Mouse (Mus musculus): Measurements from ENCODE around the gene Thrap3. TPM values are rescaled to one million over a fixed set of nuclear protein-coding genes. Genes with fewer than 3 reads are reported as not detected.

Thrap3 gene
- polyA plus RNA-seq, 1 experiment from 2014 or later, result 136 TPM

GRCm38 (mm10) chr4:126234496-126235175 lies 32.1 kb upstream of the Thrap3 start:
- no peaks in the 10 kb centered on the region for H3K27me3 ChIP-seq (ENCODE audit: insufficient read depth, low read length)
- peaks cover 79% of the 10 kb centered on the region for H3K36me3 ChIP-seq (ENCODE audit: insufficient read depth, low read length)
- no peak for TF ChIP-seq CTCF (IDR thresholded peaks at IDR 0.05; ENCODE audit: low read depth)
- H3K4me1 ChIP-seq (replicated peaks; ENCODE audit: insufficient read depth, low read length), result no peaks in the 10 kb centered on the region
- no peak overlapping the region for H3K4me2 ChIP-seq (ENCODE audit: low read length)
- ATAC-seq (replicated peaks; ENCODE audit: low FRiP score, low read depth), result no peak
- no peak overlapping the region for H3K4me3 ChIP-seq (replicated peaks; ENCODE audit: low read depth, low read length)
- no peak overlapping the region for H3K27ac ChIP-seq
- WGBS, result 78% methylated on average over 18 of the region's 18 CpGs
- H3K9me3 ChIP-seq (replicated peaks; ENCODE audit: low read length), result no peaks in the 10 kb centered on the region
- DNase-seq (ENCODE audit: low spot score), result no peak
- H3K9ac ChIP-seq (ENCODE audit: low read depth, low read length), result no peak overlapping the region

GRCm38 (mm10) chr4:126233676-126234308 lies 31.2 kb upstream of the Thrap3 start:
- H3K4me3 ChIP-seq (replicated peaks; ENCODE audit: low read depth, low read length), result no peak overlapping the region
- H3K27me3 ChIP-seq (ENCODE audit: insufficient read depth, low read length), result no peaks in the 10 kb centered on the region
- H3K9ac ChIP-seq (ENCODE audit: low read depth, low read length), result no peak overlapping the region
- WGBS, result 93% methylated on average over 29 of the region's 29 CpGs
- H3K4me2 ChIP-seq (ENCODE audit: low read length), result no peak overlapping the region
- no peak for TF ChIP-seq CTCF (IDR thresholded peaks at IDR 0.05; ENCODE audit: low read depth)
- H3K36me3 ChIP-seq (ENCODE audit: insufficient read depth, low read length), result peaks cover 73% of the 10 kb centered on the region
- H3K27ac ChIP-seq, result no peak overlapping the region
- ATAC-seq (replicated peaks; ENCODE audit: low FRiP score, low read depth), result no peak
- no peaks in the 10 kb centered on the region for H3K9me3 ChIP-seq (replicated peaks; ENCODE audit: low read length)
- DNase-seq (ENCODE audit: low spot score), result no peak
- no peaks in the 10 kb centered on the region for H3K4me1 ChIP-seq (replicated peaks; ENCODE audit: insufficient read depth, low read length)

GRCm38 (mm10) chr4:126229900-126230299 lies 27.3 kb upstream of the Thrap3 start:
- WGBS, result 60% methylated on average over 7 of the region's 7 CpGs
- Histone ChIP-seq H3K4me2 (ENCODE audit: low read length) (no peak overlapping the region), H3K4me1 (replicated peaks; ENCODE audit: insufficient read depth, low read length) (no peaks in the 10 kb centered on the region), H3K36me3 (ENCODE audit: insufficient read depth, low read length) (peaks cover 46% of the 10 kb centered on the region), H3K27ac (no peak overlapping the region), H3K27me3 (ENCODE audit: insufficient read depth, low read length) (no peaks in the 10 kb centered on the region), H3K9ac (ENCODE audit: low read depth, low read length) (no peak overlapping the region), H3K9me3 (replicated peaks; ENCODE audit: low read length) (no peaks in the 10 kb centered on the region), H3K4me3 (replicated peaks; ENCODE audit: low read depth, low read length) (no peak overlapping the region)
- ATAC-seq (replicated peaks; ENCODE audit: low FRiP score, low read depth) (no peak), DNase-seq (ENCODE audit: low spot score) (no peak)
- no peak for TF ChIP-seq CTCF (IDR thresholded peaks at IDR 0.05; ENCODE audit: low read depth)

GRCm38 (mm10) chr4:126228144-126228543 lies 25.6 kb upstream of the Thrap3 start:
- H3K4me3 ChIP-seq (replicated peaks; ENCODE audit: low read depth, low read length), result no peak overlapping the region
- H3K4me1 ChIP-seq (replicated peaks; ENCODE audit: insufficient read depth, low read length), result no peaks in the 10 kb centered on the region
- no peak for TF ChIP-seq CTCF (IDR thresholded peaks at IDR 0.05; ENCODE audit: low read depth)
- WGBS, result 25% methylated on average over 5 of the region's 5 CpGs
- H3K9ac ChIP-seq (ENCODE audit: low read depth, low read length), result no peak overlapping the region
- H3K4me2 ChIP-seq (ENCODE audit: low read length), result no peak overlapping the region
- H3K9me3 ChIP-seq (replicated peaks; ENCODE audit: low read length), result no peaks in the 10 kb centered on the region
- H3K27me3 ChIP-seq (ENCODE audit: insufficient read depth, low read length), result no peaks in the 10 kb centered on the region
- H3K27ac ChIP-seq, result 0 out of 2 replicates have a peak overlapping the region, but pooled peaks have one; percentile 75
- DNase-seq (ENCODE audit: low spot score) (no peak), ATAC-seq (replicated peaks; ENCODE audit: low FRiP score, low read depth) (no peak)
- H3K36me3 ChIP-seq (ENCODE audit: insufficient read depth, low read length), result peaks cover 29% of the 10 kb centered on the region

GRCm38 (mm10) chr4:126227077-126227761 lies 24.7 kb upstream of the Thrap3 start:
- no peaks in the 10 kb centered on the region for H3K9me3 ChIP-seq (replicated peaks; ENCODE audit: low read length)
- ATAC-seq (replicated peaks; ENCODE audit: low FRiP score, low read depth) (peak; percentile 78), DNase-seq (ENCODE audit: low spot score) (peak; percentile 92)
- peak overlapping the region; percentile 75 for H3K27ac ChIP-seq
- peak; percentile 95 for TF ChIP-seq CTCF (IDR thresholded peaks at IDR 0.05; ENCODE audit: low read depth)
- no peaks in the 10 kb centered on the region for H3K4me1 ChIP-seq (replicated peaks; ENCODE audit: insufficient read depth, low read length)
- peaks cover 21% of the 10 kb centered on the region for H3K36me3 ChIP-seq (ENCODE audit: insufficient read depth, low read length)
- peak overlapping the region; percentile 65 for H3K4me2 ChIP-seq (ENCODE audit: low read length)
- 3% methylated on average over 18 of the region's 18 CpGs for WGBS
- no peaks in the 10 kb centered on the region for H3K27me3 ChIP-seq (ENCODE audit: insufficient read depth, low read length)
- peak overlapping the region; percentile 24; the same call in 1 of the 2 replicates for H3K9ac ChIP-seq (ENCODE audit: low read depth, low read length)
- H3K4me3 ChIP-seq (replicated peaks; ENCODE audit: low read depth, low read length), result peak overlapping the region; percentile 27

GRCm38 (mm10) chr4:126226640-126227039 lies 24.1 kb upstream of the Thrap3 start:
- H3K9me3 ChIP-seq (replicated peaks; ENCODE audit: low read length), result no peaks in the 10 kb centered on the region
- no peak overlapping the region for H3K27ac ChIP-seq
- H3K4me3 ChIP-seq (replicated peaks; ENCODE audit: low read depth, low read length), result no peak overlapping the region
- H3K9ac ChIP-seq (ENCODE audit: low read depth, low read length), result no peak overlapping the region
- ATAC-seq (replicated peaks; ENCODE audit: low FRiP score, low read depth) (no peak), DNase-seq (ENCODE audit: low spot score) (no peak)
- TF ChIP-seq CTCF (IDR thresholded peaks at IDR 0.05; ENCODE audit: low read depth), result no peak
- H3K4me2 ChIP-seq (ENCODE audit: low read length), result peak overlapping the region; percentile 65
- 52% methylated on average over 12 of the region's 12 CpGs for WGBS
- no peaks in the 10 kb centered on the region for H3K27me3 ChIP-seq (ENCODE audit: insufficient read depth, low read length)
- no peaks in the 10 kb centered on the region for H3K4me1 ChIP-seq (replicated peaks; ENCODE audit: insufficient read depth, low read length)
- peaks cover 15% of the 10 kb centered on the region for H3K36me3 ChIP-seq (ENCODE audit: insufficient read depth, low read length)
